Mouse (Mus musculus) induced T-regulatory cell, adult 2 months (primary cell): ENCODE results near the gene Awat2.
"Not testable (repeated sequence)": the region's sequence is repeated elsewhere in the genome, so short reads cannot be mapped to it uniquely, and the experiment has no call there.

Experiments
- DNase-seq: peaks from one replicate; pipeline ENCODE4 v3.0.0-alpha.2; 2012; ENCODE audit warnings: low read depth

The Awat2 gene

DNA sequence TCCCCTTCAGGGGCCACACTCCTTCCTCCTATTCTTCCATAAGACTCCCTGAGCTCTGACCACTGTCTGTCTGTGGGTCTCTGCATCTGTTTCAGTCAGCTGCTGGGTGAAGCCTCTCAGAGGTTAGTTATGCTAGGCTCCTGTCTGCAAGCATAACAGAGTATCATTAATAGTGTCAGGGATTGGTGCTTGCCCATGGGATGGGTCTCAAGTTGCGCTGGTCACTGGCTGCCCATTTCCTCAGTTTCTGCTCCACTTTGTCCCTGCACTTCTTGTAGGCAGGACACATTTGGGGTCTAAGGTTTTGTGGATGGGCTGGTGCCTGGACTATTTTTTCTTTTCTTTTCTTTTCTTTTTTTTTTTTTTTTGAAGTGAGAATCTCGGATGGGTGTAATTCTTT is at the start of gene Awat2:
TSS of gene Awat2 (minus strand) at position 101 of the 400 bp plus-strand sequence.
- not testable (repeated sequence) for DNase-seq

- DNase-seq: peak; percentile 75
Observed at GRCm38 (mm10) chrX:100480317-100480716, 37.8 kb upstream of the Awat2 start.

DNA sequence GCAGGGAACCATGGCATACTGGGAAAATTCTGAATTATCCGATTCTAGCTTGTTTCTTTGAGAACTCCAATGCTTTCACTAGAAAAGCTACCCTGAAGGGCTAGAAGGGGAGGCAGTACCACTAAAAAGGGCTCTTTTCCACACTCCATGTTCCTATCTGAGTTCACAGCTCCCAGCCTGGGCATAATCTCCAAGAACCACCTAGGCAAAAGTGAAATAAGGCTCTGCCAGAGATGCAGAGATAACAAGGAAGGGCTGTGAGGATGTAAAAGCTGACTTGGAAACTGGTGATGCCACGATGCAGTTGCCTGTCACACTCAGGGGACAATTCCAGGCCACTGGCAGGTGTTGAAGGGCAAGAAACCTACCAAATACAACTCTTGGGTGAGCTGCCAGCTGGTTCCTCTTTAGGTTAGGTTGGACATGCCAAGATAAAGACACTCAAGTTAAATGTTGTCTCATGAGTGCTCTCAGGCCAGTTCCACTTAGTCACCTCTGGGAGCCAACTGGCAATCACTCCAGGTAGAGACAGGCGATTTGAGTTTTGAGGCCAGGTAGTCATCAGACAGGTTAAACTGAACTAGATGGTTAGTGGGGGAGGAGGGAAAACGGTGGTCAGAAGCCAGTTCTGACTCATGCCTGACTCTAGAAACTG is 33.2 kb upstream of the Awat2 start:
- no peak for DNase-seq

- DNase-seq: no peak
Observed at GRCm38 (mm10) chrX:100471491-100471890, 29.0 kb upstream of the Awat2 start.

GRCm38 (mm10) chrX:100470126-100470525 is 27.6 kb upstream of the Awat2 start:
- no peak for DNase-seq

DNA sequence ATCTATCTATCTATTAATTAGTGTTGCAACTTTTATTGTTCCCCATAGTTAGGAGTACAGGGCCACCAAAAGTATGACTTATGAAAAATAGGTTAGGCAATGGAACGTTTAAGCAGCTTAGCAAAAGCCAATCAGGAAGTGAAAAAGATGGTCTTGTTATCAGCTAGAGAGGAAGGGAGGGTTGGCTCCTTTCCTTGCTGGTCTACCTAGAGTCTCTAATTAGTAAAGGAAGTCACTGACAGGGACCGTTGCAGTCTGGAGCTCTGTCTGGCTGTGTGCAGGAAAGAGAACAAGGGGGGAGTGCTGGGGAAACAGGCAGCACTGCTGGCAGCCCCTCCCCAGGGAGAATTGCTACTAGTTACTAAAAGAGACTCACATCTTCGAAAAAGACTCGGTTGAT is 25.5 kb upstream of the Awat2 start:
- DNase-seq: no peak

- no peak for DNase-seq
Observed at GRCm38 (mm10) chrX:100443532-100443931, 1.0 kb upstream of the Awat2 start.

DNA sequence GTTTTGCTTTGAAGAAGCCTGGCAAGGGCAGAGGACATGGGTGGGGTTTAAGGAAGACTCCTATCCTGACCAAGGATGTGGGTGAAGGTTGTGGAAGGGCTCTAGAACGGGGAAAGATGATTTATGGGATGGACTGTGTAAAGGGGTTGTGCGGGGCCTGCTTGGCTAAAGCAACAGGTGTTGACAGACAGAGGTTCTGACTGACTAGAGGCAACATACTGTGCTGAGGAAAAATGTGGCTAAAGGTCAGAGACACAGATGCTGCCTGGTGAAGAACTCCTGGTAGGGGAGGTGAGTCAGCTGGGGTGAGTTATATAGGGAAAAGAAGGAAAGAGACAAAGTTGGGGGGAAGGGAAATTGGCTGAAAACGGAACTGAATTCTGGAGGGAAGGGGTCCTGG is 10.2 kb downstream of the Awat2 start:
- DNase-seq: no peak

DNA sequence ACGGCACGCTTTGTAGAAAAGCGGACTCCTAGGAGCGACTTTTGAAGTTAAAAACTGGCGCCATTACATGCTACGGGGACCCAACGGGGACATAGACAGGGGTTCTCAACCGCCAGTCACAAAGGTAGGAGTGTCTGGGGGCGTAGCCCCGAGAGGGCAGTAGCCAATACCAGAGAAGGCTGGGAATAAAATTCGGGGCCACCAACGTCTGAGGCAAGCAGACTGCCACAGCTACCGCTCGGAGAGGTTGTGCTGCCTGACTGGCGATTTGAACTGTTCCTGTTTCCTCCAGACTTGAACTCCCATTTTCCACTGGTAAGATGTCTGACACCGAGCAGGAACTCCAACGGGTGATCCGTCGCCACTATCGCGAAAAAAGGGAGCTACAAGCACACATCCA is 13.8 kb downstream of the Awat2 start, which contains the start of gene Otud6a:
TSS of gene Otud6a (plus strand) at position 321 of the 400 bp plus-strand sequence.
- no peak for DNase-seq

GRCm38 (mm10) chrX:100409245-100409644 is 33.3 kb downstream of the Awat2 start:
- DNase-seq: no peak

GRCm38 (mm10) chrX:100401657-100402056 is 40.9 kb downstream of the Awat2 start:
- no peak for DNase-seq

DNA sequence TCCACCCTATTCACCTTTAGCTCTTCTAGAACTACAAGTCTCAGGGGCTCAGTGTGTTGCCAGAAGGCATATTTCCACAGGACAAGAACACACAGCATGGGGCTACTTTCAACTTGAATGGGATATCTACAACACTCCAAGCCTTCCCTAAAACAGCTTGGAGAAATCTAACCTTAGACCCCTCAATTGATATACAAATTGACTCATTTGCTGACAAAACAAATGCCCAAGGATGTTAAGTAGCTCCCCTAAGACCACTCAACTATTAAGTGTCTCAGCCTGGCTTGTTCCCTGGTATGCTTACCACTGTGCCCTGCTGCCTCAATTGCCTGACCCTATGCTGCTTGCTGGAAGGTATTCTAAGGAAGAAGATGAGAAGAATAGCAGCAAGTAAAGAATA is 41.6 kb downstream of the Awat2 start:
- no peak for DNase-seq

DNA sequence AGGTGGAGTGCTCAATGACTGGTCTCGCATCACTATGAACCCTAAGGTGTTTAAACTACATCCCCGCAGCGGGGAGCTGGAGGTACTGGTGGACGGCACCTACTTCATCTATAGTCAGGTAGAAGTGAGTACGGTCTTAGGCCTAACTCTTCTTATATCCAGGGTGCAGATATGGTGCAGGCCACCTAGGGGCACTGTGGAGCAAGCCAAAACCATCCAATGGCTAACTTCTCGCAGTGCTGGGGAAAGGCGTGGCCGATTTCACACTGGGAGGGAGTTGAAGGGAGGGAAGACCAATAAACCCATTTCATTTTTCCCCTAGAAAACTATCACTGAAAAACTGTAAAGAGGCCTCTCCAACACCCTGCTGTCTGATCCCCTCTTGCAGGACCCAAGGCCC is 47.5 kb downstream of the Awat2 start:
- peak; percentile 1 for DNase-seq

DNA sequence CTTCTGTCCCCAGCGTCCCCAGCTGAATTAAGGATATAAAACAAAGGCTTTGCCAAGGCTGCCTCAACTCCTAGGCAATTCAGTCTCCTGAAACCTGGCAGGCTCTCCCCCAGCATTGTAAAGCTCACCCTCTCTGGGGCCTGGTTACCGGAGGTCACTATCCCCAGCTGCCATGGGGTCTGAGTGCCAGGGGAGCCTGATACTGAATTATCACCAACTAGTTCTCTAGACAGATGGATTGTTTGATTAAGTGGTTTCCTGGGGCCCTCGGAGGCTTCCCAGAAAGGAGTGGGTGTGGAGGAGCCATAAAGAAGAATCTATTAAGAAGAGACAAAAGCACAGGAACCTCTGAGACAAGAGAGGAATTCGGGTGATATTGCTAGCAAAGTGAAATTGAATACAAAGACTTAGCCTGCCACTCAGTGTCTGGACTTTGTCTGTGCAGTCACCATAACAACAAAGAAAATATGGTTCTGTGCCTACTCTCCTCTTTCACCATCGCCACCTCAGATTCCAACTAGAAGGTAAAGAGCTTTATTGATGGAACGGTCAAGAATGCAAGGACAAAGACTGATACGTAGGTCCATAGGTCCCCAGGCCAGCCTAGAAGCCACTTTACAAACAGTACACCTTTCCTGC is 48.2 kb downstream of the Awat2 start:
- no peak for DNase-seq

GRCm38 (mm10) chrX:100392304-100392703 is 50.2 kb downstream of the Awat2 start:
- peak; percentile 3 for DNase-seq

DNA sequence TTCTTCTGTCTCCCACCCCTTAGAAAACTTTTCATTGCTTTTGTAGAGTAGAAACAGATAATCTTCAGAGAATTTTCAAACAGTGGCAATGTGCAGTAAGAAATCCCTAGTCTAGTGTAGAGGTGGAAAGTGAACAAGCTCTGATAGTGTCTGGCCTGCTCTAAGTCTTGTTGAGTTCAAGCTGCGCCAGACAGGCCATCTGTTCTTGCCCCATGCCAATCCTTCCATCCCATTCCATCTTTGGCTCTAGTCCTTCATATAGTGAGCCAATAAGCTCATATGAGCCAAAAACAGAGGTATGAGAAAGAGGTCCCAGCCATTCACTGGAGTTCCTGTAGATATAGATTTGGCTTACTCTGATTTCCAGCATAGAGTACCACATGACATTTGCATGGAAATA is 52.6 kb downstream of the Awat2 start:
- no peak for DNase-seq

DNA sequence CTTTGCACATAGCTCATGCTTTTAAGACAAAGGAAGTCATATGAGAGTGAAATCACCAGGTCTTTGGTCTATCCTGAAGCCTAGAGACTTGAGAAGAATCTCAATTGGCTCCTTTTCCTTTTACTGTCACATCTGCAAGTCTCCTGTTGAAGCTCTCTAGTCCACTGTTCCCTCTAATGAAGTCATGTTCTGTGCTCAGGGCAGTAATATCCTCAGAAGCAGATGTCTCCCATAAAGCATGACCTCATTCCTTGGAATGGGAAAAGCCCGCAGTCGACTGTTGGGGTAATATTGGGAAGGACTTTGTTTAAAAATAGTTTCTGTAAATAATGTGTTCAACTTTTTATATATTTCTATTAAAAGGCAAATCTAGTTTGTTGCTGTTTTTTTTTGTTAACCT is 85.5 kb downstream of the Awat2 start:
- no peak for DNase-seq
